Mouse (Mus musculus) urinary bladder, adult 2 months (tissue): ENCODE measurements around the gene Tppp3. TPM values are rescaled to one million over a fixed set of nuclear protein-coding genes. Genes with fewer than 3 reads are reported as not detected.

ENCODE experiments used
- DNase-seq: peaks from one replicate; pipeline ENCODE4 v3.0.0; 2022; ENCODE audit warnings: low spot score
- polyA plus RNA-seq: library from polyadenylated mRNA; depleted of rRNA; stranded (reverse); fragments of >200 nt; gene quantifications from 2 replicates; pipeline ENCODE4 v1.2.3, GENCODE M21; 2012; rRNA removed

Gene Tppp3
- polyA plus RNA-seq, 1 experiment: 93.7 TPM

GRCm38 (mm10) chr8:105433021-105433420, 38.3 kb downstream of the Tppp3 start:
- no peak for DNase-seq

- no peak for DNase-seq
These were observed 39.4 kb downstream of the Tppp3 start for GRCm38 (mm10) chr8:105431743-105432515.

GRCm38 (mm10) chr8:105426878-105427277, 44.4 kb downstream of the Tppp3 start:
- DNase-seq: no peak

GRCm38 (mm10) chr8:105422006-105422405, 49.3 kb downstream of the Tppp3 start:
- DNase-seq: no peak

GRCm38 (mm10) chr8:105419800-105420199, 51.5 kb downstream of the Tppp3 start:
- DNase-seq: no peak

GRCm38 (mm10) chr8:105418992-105419391, 52.3 kb downstream of the Tppp3 start:
- DNase-seq: no peak

Other genes starting within 250 kb of the Tppp3 start
- gene D230025D16Rik, start 246.4 kb downstream of the Tppp3 start, polyA plus RNA-seq: 25.3 and 28.5 TPM in 2 replicates
- 34.1 and 34.5 TPM in 2 replicates for gene B3gnt9, start 216.4 kb downstream of the Tppp3 start, polyA plus RNA-seq
- gene Tradd, start 206.9 kb downstream of the Tppp3 start, polyA plus RNA-seq: 15.1 and 15.8 TPM in 2 replicates
- gene Fbxl8, start 206.9 kb downstream of the Tppp3 start, polyA plus RNA-seq: 9.1 and 9.5 TPM in 2 replicates
- gene Hsf4, start 201.7 kb downstream of the Tppp3 start, polyA plus RNA-seq: 4.8 TPM in 2 replicates
- 2.8 and 4.0 TPM in 2 replicates for gene Nol3, start 195.4 kb downstream of the Tppp3 start, polyA plus RNA-seq
- gene 4931428F04Rik, start 181.7 kb downstream of the Tppp3 start, polyA plus RNA-seq: 2.7 and 2.9 TPM in 2 replicates
- 4.3 and 4.5 TPM in 2 replicates for gene Exoc3l, start 175.4 kb downstream of the Tppp3 start, polyA plus RNA-seq
- 59.3 and 75.5 TPM in 2 replicates for gene E2f4, start 173.9 kb downstream of the Tppp3 start, polyA plus RNA-seq
- gene Elmo3, start 165.9 kb downstream of the Tppp3 start, polyA plus RNA-seq: 25.2 and 29.0 TPM in 2 replicates
- 3.9 and 6.1 TPM in 2 replicates for gene Lrrc29, start 145.2 kb downstream of the Tppp3 start, polyA plus RNA-seq
- 72.7 and 103 TPM in 2 replicates for gene Tmem208, start 145.2 kb downstream of the Tppp3 start, polyA plus RNA-seq
- 17.0 and 18.4 TPM in 2 replicates for gene Fhod1, start 123.6 kb downstream of the Tppp3 start, polyA plus RNA-seq
- gene Slc9a5, start 122.7 kb downstream of the Tppp3 start, polyA plus RNA-seq: 2.6 and 3.4 TPM in 2 replicates
- 0.25 and 0.50 TPM in 2 replicates for gene Plekhg4, start 98.3 kb downstream of the Tppp3 start, polyA plus RNA-seq
- gene Kctd19, start 58.0 kb downstream of the Tppp3 start, polyA plus RNA-seq: 0.06 and 0.10 TPM in 2 replicates
- 0.48 and 0.53 TPM in 2 replicates for gene Lrrc36, start 58.0 kb downstream of the Tppp3 start, polyA plus RNA-seq
- gene Zdhhc1, start 25.4 kb upstream of the Tppp3 start, polyA plus RNA-seq: 56.7 and 64.7 TPM in 2 replicates
- 0.49 and 0.52 TPM in 2 replicates for gene Hsd11b2, start 47.2 kb upstream of the Tppp3 start, polyA plus RNA-seq
- gene Atp6v0d1, start 94.5 kb upstream of the Tppp3 start, polyA plus RNA-seq: 144 and 148 TPM in 2 replicates
- gene Ripor1, start 133.7 kb upstream of the Tppp3 start, polyA plus RNA-seq: 12.1 and 26.0 TPM in 2 replicates
- gene Ctcf, start 165.0 kb upstream of the Tppp3 start, polyA plus RNA-seq: 21.6 and 31.5 TPM in 2 replicates
- 0.27 and 0.89 TPM in 2 replicates for gene Agrp, start 165.9 kb upstream of the Tppp3 start, polyA plus RNA-seq
- gene Carmil2, start 214.7 kb upstream of the Tppp3 start, polyA plus RNA-seq: 0.53 and 0.61 TPM in 2 replicates
- 18.2 and 18.8 TPM in 2 replicates for gene Acd, start 229.6 kb upstream of the Tppp3 start, polyA plus RNA-seq
- 11.2 and 15.4 TPM in 2 replicates for gene Pard6a, start 229.6 kb upstream of the Tppp3 start, polyA plus RNA-seq
- gene 4933405L10Rik, start 236.1 kb upstream of the Tppp3 start, polyA plus RNA-seq: not detected in 2 replicates
- gene Enkd1, start 236.7 kb upstream of the Tppp3 start, polyA plus RNA-seq: 9.6 and 11.5 TPM in 2 replicates